Mouse (Mus musculus): ENCODE results near the gene Olfr430.
"Not testable (repeated sequence)": the region's sequence is repeated elsewhere in the genome, so short reads cannot be mapped to it uniquely, and the experiment has no call there.

The Olfr430 gene

DNA sequence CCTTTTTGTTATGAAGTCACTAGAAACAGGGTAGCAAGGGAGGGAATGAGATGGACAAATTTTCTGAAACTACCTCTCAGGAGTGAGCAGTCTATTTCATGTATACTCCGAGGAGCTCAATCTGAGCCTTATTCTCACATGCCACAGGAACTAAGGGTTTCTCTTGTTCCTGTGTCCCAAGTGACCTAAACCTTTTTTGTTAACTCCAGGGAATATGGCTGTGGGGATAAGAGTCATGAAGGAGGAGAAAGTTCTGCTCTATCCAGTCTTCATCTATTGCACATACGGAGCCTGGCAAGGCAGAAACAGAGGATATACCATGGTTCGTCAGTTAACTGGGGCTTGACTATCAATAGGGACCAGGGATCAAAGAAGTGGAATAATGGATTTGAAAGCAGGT is at the start of gene Olfr430:
TSS of gene Olfr430 (plus strand) at position 301 of the 400 bp plus-strand sequence.
- DNase-seq (ENCODE audit: low read depth, low spot score) = no peak

- DNase-seq (ENCODE audit: low read depth, low spot score) = peak; percentile 82
Measured at GRCm38 (mm10) chr1:174031698-174032097, 34.7 kb upstream of the Olfr430 start, which contains the start of gene Ifi205. Ifi205 (minus strand) TSS chr1:174031810.

GRCm38 (mm10) chr1:174035841-174036240 is 30.6 kb upstream of the Olfr430 start:
- DNase-seq (ENCODE audit: low read depth, low spot score) = no peak

DNA sequence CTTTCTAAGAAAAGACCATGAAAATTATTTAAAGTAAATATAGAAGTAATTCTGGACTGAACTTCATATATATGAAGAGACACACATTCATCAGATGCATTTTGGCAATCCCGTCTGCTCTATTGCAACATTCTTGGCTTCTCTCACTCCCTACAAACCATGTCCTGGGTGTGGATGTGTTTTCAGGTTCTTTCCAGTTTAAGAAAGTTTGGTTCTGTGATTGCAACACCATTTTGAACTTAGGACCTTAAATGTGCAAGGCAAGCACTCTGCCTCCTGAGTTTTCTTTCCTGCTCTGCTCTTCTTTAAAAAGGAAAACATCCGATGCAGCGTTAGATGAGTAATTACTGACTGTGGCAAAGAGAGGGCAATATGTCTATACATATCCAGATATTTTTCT is 27.9 kb upstream of the Olfr430 start:
- DNase-seq (ENCODE audit: low read depth, low spot score) = peak; percentile 79

- DNase-seq (ENCODE audit: low read depth, low spot score) = peak; percentile 95
Measured at GRCm38 (mm10) chr1:174040523-174041177, 25.8 kb upstream of the Olfr430 start, which contains the start of gene Olfr433. Olfr433 (plus strand) TSS chr1:174040705.

GRCm38 (mm10) chr1:174042091-174042884 is 24.1 kb upstream of the Olfr430 start:
- DNase-seq (ENCODE audit: low read depth, low spot score) = not testable (repeated sequence)

DNA sequence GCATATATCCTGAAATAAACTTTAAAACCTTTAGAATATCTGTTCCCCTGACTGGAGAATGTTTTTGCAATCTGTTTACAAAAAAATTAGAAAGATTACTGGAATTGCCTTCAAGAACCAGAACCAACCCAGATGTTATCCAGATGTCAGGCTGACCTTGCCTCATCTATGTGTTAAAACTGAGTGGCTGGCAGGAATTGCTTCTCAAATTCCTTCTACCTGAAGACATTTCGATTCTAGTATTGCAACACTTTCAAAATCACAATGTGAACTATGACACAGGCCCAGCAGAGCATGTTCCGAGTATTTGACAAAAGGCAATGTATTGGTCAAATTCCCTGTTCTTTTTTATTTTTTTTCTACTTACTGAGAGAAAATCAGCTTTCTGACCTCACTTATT is 22.0 kb upstream of the Olfr430 start:
- peak; percentile 82 for DNase-seq (ENCODE audit: low read depth, low spot score)

- DNase-seq (ENCODE audit: low read depth, low spot score) = not testable (repeated sequence)
Measured at GRCm38 (mm10) chr1:174048227-174048626, 18.2 kb upstream of the Olfr430 start.

GRCm38 (mm10) chr1:174048893-174049292 is 17.5 kb upstream of the Olfr430 start, which contains the start of gene Olfr432:
Olfr432 (plus strand) TSS chr1:174049205.
- peak; percentile 77 for DNase-seq (ENCODE audit: low read depth, low spot score)

- DNase-seq (ENCODE audit: low read depth, low spot score) = not testable (repeated sequence)
Measured at GRCm38 (mm10) chr1:174049357-174049756, 17.0 kb upstream of the Olfr430 start.

GRCm38 (mm10) chr1:174050532-174050931 is 15.9 kb upstream of the Olfr430 start:
- DNase-seq (ENCODE audit: low read depth, low spot score) = no peak

DNA sequence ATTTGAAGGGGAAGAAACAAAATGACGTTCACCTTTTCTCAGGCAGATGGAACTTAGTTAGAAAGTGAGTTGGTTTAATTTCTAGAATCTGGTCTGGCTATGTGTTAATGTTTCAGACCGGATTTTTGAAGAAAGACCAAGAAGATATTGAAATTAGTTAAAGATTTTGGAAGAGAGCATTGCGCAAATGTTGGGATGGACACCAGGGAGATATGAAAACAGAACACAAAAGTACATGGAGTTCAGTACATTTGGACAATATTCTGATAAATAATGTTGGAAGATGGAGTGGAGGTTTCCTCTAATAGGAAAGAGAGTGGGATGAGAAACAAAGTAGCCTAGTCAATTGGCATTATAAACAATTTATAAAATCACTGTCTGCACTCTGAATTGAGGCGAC is 14.9 kb upstream of the Olfr430 start:
- no peak for DNase-seq (ENCODE audit: low read depth, low spot score)

- DNase-seq (ENCODE audit: low read depth, low spot score) = no peak
Measured at GRCm38 (mm10) chr1:174051931-174052536, 14.4 kb upstream of the Olfr430 start.

- peak; percentile 92 for DNase-seq (ENCODE audit: low read depth, low spot score)
Measured at GRCm38 (mm10) chr1:174052981-174053380, 13.4 kb upstream of the Olfr430 start.

DNA sequence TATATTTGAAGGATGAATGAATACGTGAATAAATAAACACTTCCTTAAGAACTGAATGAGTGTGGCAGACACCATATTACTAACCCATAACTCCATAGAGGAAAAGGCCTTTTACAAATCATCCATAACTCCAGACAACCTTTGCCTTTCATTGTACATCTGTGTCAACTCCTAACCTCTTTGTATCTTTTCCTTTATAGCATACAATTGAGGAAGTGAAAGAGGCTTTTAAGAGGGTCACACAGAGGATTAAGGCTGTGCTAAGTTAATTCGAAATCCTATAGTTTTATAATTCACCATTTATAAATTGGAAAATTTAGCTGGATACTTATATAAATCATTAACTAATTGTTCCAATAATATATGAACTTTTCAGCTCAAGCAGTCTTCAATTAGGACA is 11.2 kb upstream of the Olfr430 start:
- no peak for DNase-seq (ENCODE audit: low read depth, low spot score)

DNA sequence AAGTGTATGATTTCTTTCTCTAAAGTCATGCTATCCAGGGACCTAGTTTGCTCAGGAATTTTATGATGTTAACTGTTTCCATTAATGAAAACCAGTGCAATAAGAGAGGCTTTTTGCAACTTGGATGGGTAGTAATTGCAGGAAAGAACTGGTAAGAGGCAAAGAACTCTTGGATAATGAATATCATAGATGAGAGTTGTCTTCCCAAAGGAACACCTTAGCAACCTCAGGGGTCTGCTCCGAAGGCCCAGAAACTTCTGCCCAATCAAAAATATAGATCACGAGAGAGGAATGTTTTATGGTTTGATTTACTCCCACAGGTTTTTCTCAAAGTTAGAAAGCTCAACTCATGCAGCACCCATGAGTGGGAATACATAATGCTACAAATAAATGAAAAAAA is 17.6 kb downstream of the Olfr430 start, which contains the start of gene Olfr429:
TSS of gene Olfr429 (plus strand) at position 301 of the 400 bp plus-strand sequence.
- DNase-seq (ENCODE audit: low read depth, low spot score) = no peak

DNA sequence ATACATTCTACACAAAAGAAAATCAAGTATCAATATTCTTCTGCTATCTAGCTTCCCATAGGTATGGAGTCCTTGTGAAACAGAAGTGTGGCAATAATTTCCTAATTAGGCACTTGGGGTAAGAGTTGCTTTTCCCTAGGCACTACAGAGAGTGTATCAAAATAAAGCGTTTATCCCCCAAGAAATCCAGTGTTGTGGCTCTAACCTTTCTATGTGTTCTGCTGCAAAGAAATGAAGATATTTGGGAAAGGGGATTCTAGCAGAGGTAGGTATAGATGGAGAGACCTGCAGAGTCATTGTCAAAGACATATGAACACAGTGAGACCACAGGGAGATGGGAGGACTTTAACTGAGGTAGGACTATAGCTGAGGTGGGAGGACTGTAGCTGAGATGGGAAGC is 30.2 kb downstream of the Olfr430 start, which contains the start of gene Olfr427:
TSS of gene Olfr427 (plus strand) at position 301 of the 400 bp plus-strand sequence.
- no peak for DNase-seq (ENCODE audit: low read depth, low spot score)

- DNase-seq (ENCODE audit: low read depth, low spot score) = peak; percentile 54
Measured at GRCm38 (mm10) chr1:174103735-174104134, 37.3 kb downstream of the Olfr430 start.

GRCm38 (mm10) chr1:174121062-174121461 is 54.7 kb downstream of the Olfr430 start, which contains the start of gene Olfr231:
Olfr231 (minus strand) TSS chr1:174121162.
- DNase-seq (ENCODE audit: low read depth, low spot score) = no peak
